Comparison of ENCODE assay signal across 18 mouse cellular contexts in genomic region chr5:67654572-67654971, GRCm38 (mm10). TPM values are rescaled to one million over a fixed set of nuclear protein-coding genes. Genes with fewer than 3 reads are reported as not detected.
A peak's percentile ranks its signal among the peaks of the same experiment; 100 is the strongest.
DNase-seq lines count a peak whose midpoint lies in the region; ATAC-seq and TF ChIP-seq lines count a peak whose summit lies in the region.
"Had no signal": no experiment of that assay in that cellular context is flagged by ENCODE, and none has a peak within 500 bp of the region (broad histone marks: within the 10 kb centered on the region; RNA-seq: fewer than 3 reads in every experiment).

No protein-coding gene starts in this region.

- DNase-seq in heart, embryonic 10.5 days (ENCODE audit: low spot score): peak; percentile 56
- DNase-seq in heart, postnatal 36 days: no peak
- DNase-seq in lung, postnatal 36 days: peak; percentile 10
- DNase-seq in lung, postnatal 0 days (ENCODE audit: low spot score): no peak
- DNase-seq in cerebellum, adult 18-20 months: peak; percentile 43 to 47
- DNase-seq in cerebellum, postnatal 10 days: peak; percentile 47 to 68
- no peak for DNase-seq in forebrain, postnatal 0 days
- DNase-seq: adrenal gland, postnatal 25 days; gastrocnemius, postnatal 10 days; kidney, adult 9 months; lung, postnatal 10 days; right cerebral cortex, postnatal 4 days had no signal

- intact Hi-C loops in heart, postnatal 36 days (cut with DNase I): no loop called here

- H3K9ac ChIP-seq in lung, postnatal 0 days (replicated peaks; ENCODE audit: low read depth): no peak overlapping the region
- no peak overlapping the region for H3K9ac ChIP-seq in forebrain, postnatal 0 days
- H3K9ac ChIP-seq: embryonic facial prominence, embryonic 12.5 days; heart, embryonic 12.5 days; hindbrain, embryonic 13.5 days; liver, embryonic 12.5 days had no signal

- no peak for ATAC-seq in lung, postnatal 0 days
- ATAC-seq in forebrain, postnatal 0 days: no peak
- ATAC-seq: liver, embryonic 12.5 days had no signal

- no peaks in the 10 kb centered on the region for H3K36me3 ChIP-seq in heart, embryonic 10.5 days
- peaks cover under 1% of the 10 kb centered on the region; the same call in 1 of the 2 replicates for H3K36me3 ChIP-seq in lung, postnatal 0 days (ENCODE audit: insufficient read depth, low read length)
- H3K36me3 ChIP-seq in forebrain, postnatal 0 days (ENCODE audit: insufficient read depth): peaks cover 18% of the 10 kb centered on the region
- H3K36me3 ChIP-seq: embryonic facial prominence, embryonic 12.5 days; heart, embryonic 12.5 days had no signal

- H3K27me3 ChIP-seq in heart, embryonic 10.5 days (ENCODE audit: insufficient read depth, poor library complexity, severe bottlenecking): no peaks in the 10 kb centered on the region
- H3K27me3 ChIP-seq in lung, postnatal 0 days (replicated peaks; ENCODE audit: insufficient read depth, low read length): no peaks in the 10 kb centered on the region
- H3K27me3 ChIP-seq in forebrain, postnatal 0 days (ENCODE audit: insufficient read depth, low read length): no peaks in the 10 kb centered on the region
- H3K27me3 ChIP-seq: embryonic facial prominence, embryonic 12.5 days; heart, embryonic 12.5 days; liver, embryonic 12.5 days had no signal

- no peak overlapping the region for H3K27ac ChIP-seq in heart, embryonic 10.5 days
- no peak overlapping the region for H3K27ac ChIP-seq in lung, postnatal 0 days (ENCODE audit: low read length)
- H3K27ac ChIP-seq in forebrain, postnatal 0 days (ENCODE audit: low read depth, low read length): no peak overlapping the region
- H3K27ac ChIP-seq: embryonic facial prominence, embryonic 12.5 days; hindbrain, embryonic 13.5 days; liver, embryonic 12.5 days had no signal

- no peak overlapping the region for H3K4me3 ChIP-seq in heart, embryonic 10.5 days
- no peak overlapping the region for H3K4me3 ChIP-seq in lung, postnatal 0 days (ENCODE audit: low read depth, low read length)
- no peak overlapping the region for H3K4me3 ChIP-seq in forebrain, postnatal 0 days (ENCODE audit: low read depth, low read length)
- H3K4me3 ChIP-seq: embryonic facial prominence, embryonic 12.5 days; heart, embryonic 12.5 days; hindbrain, embryonic 13.5 days; liver, embryonic 12.5 days had no signal

- WGBS in heart, embryonic 10.5 days: 68% methylated on average over 5 of the region's 5 CpGs
- WGBS in lung, postnatal 0 days: 78% methylated on average over 5 of the region's 5 CpGs
- 70% methylated on average over 5 of the region's 5 CpGs for WGBS in forebrain, postnatal 0 days

- no peak for TF ChIP-seq EP300 in lung, postnatal 0 days (IDR thresholded peaks at IDR 0.05)

- no peak overlapping the region for H3K4me2 ChIP-seq in lung, postnatal 0 days (replicated peaks; ENCODE audit: low read depth, low read length)
- no peak overlapping the region for H3K4me2 ChIP-seq in forebrain, postnatal 0 days (ENCODE audit: low read depth)
- H3K4me2 ChIP-seq: embryonic facial prominence, embryonic 12.5 days; heart, embryonic 12.5 days; hindbrain, embryonic 13.5 days; liver, embryonic 12.5 days had no signal

- H3K9me3 ChIP-seq in heart, embryonic 10.5 days: no peaks in the 10 kb centered on the region
- no peaks in the 10 kb centered on the region for H3K9me3 ChIP-seq in lung, postnatal 0 days (ENCODE audit: low read length)
- H3K9me3 ChIP-seq in forebrain, postnatal 0 days (ENCODE audit: low read length): no peaks in the 10 kb centered on the region
- H3K9me3 ChIP-seq: embryonic facial prominence, embryonic 12.5 days; heart, embryonic 12.5 days; hindbrain, embryonic 13.5 days; liver, embryonic 12.5 days had no signal

- no peak for TF ChIP-seq CTCF in lung, postnatal 0 days (IDR thresholded peaks at IDR 0.05)
- no peak for TF ChIP-seq CTCF in forebrain, postnatal 0 days (IDR thresholded peaks at IDR 0.05; ENCODE audit: low read depth)

- H3K4me1 ChIP-seq in heart, embryonic 10.5 days: peaks cover 6% of the 10 kb centered on the region; the same call in 1 of the 2 replicates
- H3K4me1 ChIP-seq in lung, postnatal 0 days (ENCODE audit: insufficient read depth, low read depth, low read length): no peaks in the 10 kb centered on the region
- H3K4me1 ChIP-seq in forebrain, postnatal 0 days (ENCODE audit: insufficient read depth): no peaks in the 10 kb centered on the region
- H3K4me1 ChIP-seq: embryonic facial prominence, embryonic 12.5 days; liver, embryonic 12.5 days had no signal

RNA-seq across cellular contexts. Expression of gene Shisa3, which starts 46.9 kb away (rescaled TPM):
- polyA plus RNA-seq in heart, embryonic 10.5 days (2016; fragmentation: Nextera tagmentation; extraction: Ambion mirVana): 0.90 and 12.9 TPM in 2 replicates
- under 1 TPM; 0.80 to 0.81 TPM for total RNA-seq in heart, postnatal 36 days (2021)
- polyA plus RNA-seq in lung, postnatal 0 days (2015; fragmentation: Nextera tagmentation; extraction: Ambion mirVana): 1.9 TPM in 2 replicates
- total RNA-seq in forebrain, postnatal 0 days (2014; rRNA removed): 1.4 and 1.9 TPM in 2 replicates
- polyA plus RNA-seq in forebrain, postnatal 0 days (2015; fragmentation: Nextera tagmentation; extraction: Ambion mirVana): 0.62 and 0.65 TPM in 2 replicates
- total RNA-seq: MEL; monocyte, adult 5-6 weeks had no signal

Comparison
In these comparisons a context has a peak if more than half of its experiments do, and no peak if none do; other contexts are left out.
1. DNase-seq: peak in heart, embryonic 10.5 days (single experiment), lung, postnatal 36 days (single experiment), cerebellum, adult 18-20 months (2 of 2) and cerebellum, postnatal 10 days (2 of 2); none in heart, postnatal 36 days (0 of 2), lung, postnatal 0 days (single experiment) and forebrain, postnatal 0 days (single experiment).